Mouse (Mus musculus) skeletal muscle tissue, adult 2 months (tissue): ENCODE results near the gene Cdca3.

ENCODE experiments used
- DNase-seq: peaks from one replicate; pipeline ENCODE4 v3.0.0-alpha.2; 2012; ENCODE audit warnings: low read depth, low spot score

Cdca3 gene

GRCm38 (mm10) chr6:124831649-124832048 is 2.3 kb downstream of the Cdca3 start:
- no peak for DNase-seq

GRCm38 (mm10) chr6:124834512-124835081 is 5.2 kb downstream of the Cdca3 start:
- DNase-seq: no peak

GRCm38 (mm10) chr6:124835531-124835930 is 6.2 kb downstream of the Cdca3 start:
- DNase-seq: no peak

- no peak for DNase-seq
Observed at GRCm38 (mm10) chr6:124836411-124836810, 7.1 kb downstream of the Cdca3 start.

- peak; percentile 62 for DNase-seq
Observed at GRCm38 (mm10) chr6:124839805-124840204, 10.5 kb downstream of the Cdca3 start.

GRCm38 (mm10) chr6:124840241-124841167 is 11.2 kb downstream of the Cdca3 start, which contains the start of gene Gnb3:
Gnb3 (minus strand) TSS chr6:124840275.
- no peak for DNase-seq

GRCm38 (mm10) chr6:124847305-124847704 is 18.0 kb downstream of the Cdca3 start:
- DNase-seq: peak; percentile 74

- no peak for DNase-seq
Observed at GRCm38 (mm10) chr6:124850535-124850934, 21.2 kb downstream of the Cdca3 start.

GRCm38 (mm10) chr6:124854647-124855046 is 25.3 kb downstream of the Cdca3 start:
- no peak for DNase-seq

GRCm38 (mm10) chr6:124856321-124856720 is 27.0 kb downstream of the Cdca3 start:
- DNase-seq: no peak

GRCm38 (mm10) chr6:124856916-124857839 is 27.8 kb downstream of the Cdca3 start, which contains the start of gene P3h3:
P3h3 (minus strand) TSS chr6:124857752.
- DNase-seq: peak; percentile 41

- DNase-seq: no peak
Observed at GRCm38 (mm10) chr6:124857840-124858530, 28.6 kb downstream of the Cdca3 start.

GRCm38 (mm10) chr6:124858561-124859318 is 29.4 kb downstream of the Cdca3 start:
- DNase-seq: no peak

- DNase-seq: peak; percentile 53
Observed at GRCm38 (mm10) chr6:124859725-124860124, 30.4 kb downstream of the Cdca3 start.

- no peak for DNase-seq
Observed at GRCm38 (mm10) chr6:124860511-124860910, 31.2 kb downstream of the Cdca3 start.

GRCm38 (mm10) chr6:124861266-124861665 is 31.9 kb downstream of the Cdca3 start:
- no peak for DNase-seq

- no peak for DNase-seq
Observed at GRCm38 (mm10) chr6:124861802-124862201, 32.5 kb downstream of the Cdca3 start.

- no peak for DNase-seq
Observed at GRCm38 (mm10) chr6:124862406-124863124, 33.2 kb downstream of the Cdca3 start.

- no peak for DNase-seq
Observed at GRCm38 (mm10) chr6:124863125-124863657, 33.8 kb downstream of the Cdca3 start.
